Mouse (Mus musculus): ENCODE measurements around the gene Pate2.
"Not testable (repeated sequence)": the region's sequence is repeated elsewhere in the genome, so short reads cannot be mapped to it uniquely, and the experiment has no call there.

Pate2 gene

DNA sequence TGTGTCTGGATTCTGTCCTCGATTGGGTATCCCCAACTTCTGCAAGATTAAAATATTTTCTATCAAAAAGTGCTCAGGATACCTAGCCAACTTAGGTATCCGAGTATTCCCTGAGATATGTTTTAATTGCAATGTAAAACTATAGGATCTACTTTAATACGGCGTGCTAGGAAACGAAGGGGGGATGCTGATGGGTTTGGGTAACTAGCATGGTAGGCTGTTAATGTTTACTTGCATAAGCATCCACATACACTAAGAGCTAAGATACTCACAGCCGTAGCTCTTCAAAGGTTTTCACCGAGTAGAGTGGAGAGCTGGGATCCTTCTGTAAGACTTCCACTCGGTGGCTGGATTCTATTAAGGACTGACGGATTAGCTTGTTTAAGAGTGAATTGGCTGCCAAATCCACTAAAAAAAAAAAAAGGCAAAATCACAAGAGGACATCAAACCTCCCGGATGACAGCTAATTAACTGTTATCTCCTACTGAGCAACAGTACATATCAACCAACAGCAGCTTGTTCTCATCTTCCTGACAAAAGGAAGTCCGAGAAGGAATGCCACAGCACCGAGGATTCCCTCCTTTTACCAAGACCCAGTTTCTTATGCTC is 13.5 kb upstream of the Pate2 start:
- no peak for DNase-seq (ENCODE audit: low spot score in 2 of 2)

DNA sequence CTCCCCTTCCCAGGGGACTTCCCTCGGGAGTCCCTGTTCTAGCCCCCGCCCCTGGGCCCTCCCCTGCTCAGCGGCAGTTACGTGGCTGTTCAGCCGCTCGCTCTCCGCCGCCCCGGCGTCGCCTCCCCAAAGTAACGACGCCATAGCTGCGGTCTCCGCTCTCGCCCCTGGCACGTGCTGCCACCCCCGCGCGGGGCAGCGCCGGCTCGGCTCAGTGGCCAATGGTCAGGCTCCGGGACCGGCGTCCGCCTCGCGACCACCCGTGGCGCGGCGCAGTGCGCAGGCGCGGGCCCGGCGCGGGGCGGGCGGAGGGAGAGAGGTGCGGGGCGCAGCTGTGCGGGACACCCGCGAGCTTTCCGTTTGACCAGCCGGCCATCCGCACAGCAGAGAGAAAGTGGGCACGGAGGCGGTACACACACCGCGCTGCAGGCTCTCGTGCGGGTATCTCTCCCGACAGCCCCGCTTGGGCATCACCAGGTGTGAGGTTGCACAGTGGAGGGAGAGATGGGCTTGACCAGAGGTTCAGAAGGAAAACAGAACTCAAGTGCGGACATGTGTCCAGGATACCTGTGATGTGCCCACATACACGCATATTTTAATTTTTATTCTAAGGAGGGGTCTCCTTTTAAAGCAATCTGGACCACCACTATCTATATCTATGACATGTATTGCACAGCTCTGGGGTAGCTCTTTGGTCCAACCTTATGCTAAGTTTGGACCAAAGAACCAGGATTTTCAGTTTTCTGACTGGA is 11.7 kb upstream of the Pate2 start, which contains the start of the genes Ddx25 and Pus3:
Gene Ddx25, minus strand, starts transcription at position 272 of the 752 bp plus-strand sequence.
Gene Pus3, plus strand, starts transcription at position 339 of the 752 bp plus-strand sequence.
- peak in 1 of 2 experiments; percentile 60 for DNase-seq (ENCODE audit: low spot score in 2 of 2)

DNA sequence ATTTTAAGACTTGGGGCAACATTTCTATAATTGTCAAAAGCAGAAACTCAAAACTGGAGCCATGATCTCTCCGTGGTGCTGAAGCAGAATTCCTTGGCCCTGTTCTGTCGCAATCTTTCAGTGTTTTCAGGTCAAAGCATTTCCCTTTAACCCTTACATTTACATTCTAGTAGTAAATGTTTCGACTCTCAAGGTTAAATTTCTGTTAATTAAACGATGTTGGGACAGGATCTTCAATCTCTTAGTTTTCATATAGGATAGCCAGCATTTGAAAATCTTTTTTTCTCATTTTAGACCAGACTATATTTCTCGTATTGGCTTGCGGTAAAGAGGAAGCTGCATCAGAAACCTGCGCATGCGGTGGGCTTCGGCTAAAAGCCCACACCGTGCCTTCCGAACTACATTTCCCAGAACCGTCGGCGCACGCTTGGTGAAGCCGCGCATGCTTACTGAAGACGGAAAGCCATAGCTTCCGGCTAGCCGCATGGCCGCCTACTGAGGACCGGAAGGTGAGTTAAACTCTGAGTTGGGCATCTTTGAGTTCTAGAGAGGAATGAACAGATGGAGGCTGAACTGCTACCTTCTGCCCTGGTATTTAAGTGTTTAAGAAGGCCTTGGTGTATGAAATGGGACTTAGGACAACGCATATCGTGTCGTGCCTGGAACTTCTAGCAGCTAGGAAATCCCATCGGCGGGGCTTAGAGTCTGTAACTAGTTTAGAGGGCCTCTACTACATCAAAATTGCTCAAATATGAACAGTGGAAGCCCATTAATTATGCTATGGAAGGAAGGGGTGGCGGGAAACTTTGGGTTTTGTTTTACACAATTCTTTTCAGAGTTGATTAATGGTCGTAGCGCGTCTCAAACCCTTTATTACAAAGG is 10.8 kb upstream of the Pate2 start:
- DNase-seq (ENCODE audit: low spot score in 2 of 2): peak; percentile 67 to 82

DNA sequence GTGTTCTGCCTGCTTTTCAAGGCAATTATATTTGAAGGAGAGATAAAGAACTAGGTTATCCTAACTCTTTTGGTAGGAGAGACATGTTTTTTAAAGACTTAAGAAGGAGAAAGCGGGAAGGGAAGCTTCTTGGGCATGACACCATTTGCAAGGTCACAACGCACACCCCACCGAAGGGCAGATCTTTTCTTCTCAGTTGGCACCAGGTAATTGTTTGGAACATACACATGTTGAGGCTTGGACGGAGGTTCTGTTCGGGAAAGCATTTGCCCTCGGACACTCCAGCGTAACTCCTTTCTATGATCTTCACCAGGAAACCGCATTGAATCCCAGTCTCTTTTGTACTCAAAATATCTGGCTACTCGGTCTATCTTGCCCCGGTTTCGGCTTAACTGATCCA is 9.0 kb upstream of the Pate2 start:
- DNase-seq (ENCODE audit: low spot score in 2 of 2): peak in 1 of 2 experiments; percentile 48

DNA sequence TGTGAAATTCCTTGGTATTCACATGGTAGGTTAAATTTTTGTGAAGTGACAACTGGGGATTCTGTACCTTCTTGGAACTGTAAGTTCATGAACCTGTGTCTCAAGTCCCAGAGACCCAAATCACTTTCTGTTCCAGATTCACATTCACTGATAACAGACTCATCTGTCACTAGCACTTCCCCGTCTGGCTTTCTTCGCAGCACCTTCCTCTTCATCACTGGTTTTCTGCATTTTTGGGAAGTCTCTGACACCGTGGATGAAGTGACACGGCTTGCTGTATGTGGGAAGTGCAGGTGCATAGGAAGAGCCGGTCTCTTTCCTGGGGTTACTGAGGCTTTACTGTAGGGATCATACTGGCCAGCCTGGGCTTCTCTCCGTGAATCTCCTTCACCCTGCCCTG is 8.5 kb upstream of the Pate2 start:
- peak in 1 of 2 experiments; percentile 38 for DNase-seq (ENCODE audit: low spot score in 2 of 2)

DNA sequence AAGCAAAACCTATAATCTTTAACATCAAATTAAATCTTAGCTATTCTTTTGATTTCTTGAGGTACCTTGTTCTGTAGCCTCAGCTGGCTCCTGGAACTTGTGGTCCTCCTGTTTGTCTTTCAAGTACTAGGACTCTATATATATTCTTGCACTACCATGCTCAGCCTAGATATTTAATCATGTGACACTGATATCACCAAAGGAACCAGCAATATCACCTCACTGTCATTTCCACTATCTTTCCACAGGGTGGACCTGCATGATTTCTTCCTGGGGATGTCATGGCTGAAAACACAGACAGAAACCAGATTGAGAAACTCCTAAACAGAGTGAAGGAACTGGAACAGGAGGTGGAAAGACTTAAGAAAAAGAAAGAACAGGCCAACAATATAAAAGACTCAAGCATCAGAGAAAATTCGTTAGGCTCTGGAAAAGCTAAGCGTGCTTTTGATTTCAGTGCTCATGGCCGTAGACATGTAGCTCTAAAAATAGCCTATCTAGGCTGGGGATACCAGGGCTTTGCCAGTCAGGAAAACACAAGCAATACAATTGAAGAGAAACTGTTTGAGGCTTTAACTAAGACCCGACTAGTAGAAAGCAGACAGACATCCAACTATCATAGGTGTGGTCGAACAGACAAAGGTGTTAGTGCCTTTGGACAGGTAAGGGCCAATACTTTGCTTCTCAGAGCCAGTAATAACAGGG is 5.4 kb upstream of the Pate2 start:
- no peak for DNase-seq (ENCODE audit: low spot score in 2 of 2)

DNA sequence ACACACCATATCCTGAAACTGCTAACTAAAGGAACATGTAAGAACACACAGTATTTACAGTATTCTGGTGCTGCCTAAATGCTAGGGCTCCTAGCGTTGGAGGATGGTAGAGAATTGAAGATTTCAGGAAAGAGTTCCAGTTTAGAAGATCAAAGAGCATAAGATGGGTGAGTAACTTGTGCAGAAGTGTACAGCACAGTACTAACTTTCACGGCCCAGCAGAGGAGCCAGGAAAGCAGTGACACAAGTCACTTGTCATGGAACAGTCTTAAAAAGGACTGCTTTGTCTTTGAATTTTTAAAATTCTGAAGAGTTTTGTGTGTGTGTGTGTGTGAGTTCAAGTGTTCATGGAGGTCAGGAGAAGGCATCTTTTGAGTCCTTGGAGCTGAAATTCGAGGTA is 2.1 kb upstream of the Pate2 start:
- DNase-seq (ENCODE audit: low spot score in 2 of 2): no peak

DNA sequence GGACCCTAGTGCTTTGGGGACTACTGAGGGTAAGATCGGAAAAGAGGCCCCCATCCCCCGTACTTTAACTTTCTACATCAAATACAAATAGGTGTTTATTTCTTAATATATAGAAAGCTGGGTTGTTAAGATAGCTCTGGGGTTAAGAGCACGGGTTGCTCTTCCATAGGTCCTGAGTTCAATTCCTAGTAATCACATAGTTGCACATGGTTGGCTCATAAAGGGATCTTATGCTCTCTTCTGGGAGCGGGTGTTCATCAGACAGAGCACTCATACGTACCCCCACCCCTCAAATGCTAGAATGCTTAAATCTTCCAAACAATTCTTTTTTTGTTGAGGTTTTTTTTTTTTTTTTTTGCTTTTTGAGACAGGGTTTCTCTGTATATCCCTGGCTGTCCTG is 579 bp downstream of the Pate2 start:
- DNase-seq (ENCODE audit: low spot score in 2 of 2): no peak

DNA sequence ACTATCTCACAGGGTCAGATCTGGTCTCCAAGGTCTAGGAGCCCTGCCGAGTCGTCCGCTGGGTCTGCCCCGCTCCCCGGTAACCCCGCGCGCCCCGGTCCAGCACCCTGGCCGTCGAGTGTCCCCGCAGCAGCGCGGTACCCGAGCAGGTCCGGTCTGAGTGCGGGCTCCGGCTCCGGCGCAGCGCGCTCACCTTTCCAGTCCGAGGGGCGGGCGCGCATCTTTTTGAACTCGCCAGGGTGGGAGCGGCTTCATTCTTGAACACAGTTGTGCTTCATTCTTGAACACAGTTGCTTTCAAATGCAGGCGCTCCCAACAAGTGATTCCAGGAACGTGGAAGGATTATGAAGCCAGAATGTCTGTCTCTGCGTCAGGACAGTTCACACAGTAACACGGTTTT is 4.3 kb downstream of the Pate2 start:
- no peak for DNase-seq (ENCODE audit: low spot score in 2 of 2)

DNA sequence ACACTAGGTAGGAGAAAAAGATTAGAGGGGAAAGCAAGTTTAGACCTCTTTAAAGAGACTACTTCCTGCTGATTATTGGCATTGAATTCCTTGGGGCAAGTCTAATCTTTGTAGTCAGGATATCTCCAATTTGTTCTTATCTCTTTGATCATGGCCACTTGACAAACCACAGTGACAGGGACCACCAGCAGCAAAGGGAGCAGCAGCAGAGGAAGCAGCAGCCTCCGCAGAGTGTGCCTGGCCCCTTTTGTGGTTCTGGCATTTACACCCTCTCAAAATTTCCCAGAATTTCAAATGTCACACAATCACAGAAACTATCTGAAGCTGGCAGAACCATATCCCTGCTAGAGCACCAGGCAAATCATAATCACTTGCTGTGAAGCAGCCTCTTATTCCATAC is 17.6 kb downstream of the Pate2 start:
- no peak for DNase-seq (ENCODE audit: low spot score in 2 of 2)

DNA sequence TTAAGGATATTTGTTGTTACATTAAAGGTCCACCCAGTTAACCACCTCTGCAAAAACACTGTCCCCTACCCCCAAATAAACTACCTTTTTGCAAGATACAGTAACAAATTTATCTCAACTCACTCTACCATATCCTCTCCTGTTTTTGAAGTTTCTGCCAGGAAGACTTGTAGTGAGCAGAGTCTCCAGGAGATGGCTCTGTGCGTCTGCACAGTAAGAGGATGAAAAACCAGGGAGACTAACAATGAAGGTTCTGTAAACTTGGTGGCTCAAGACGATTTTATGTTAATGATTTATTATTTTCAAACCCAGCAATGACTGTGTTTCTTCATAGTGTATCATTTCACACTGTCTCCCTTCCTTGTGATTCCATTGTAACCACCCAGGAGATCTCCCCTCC is 22.8 kb downstream of the Pate2 start:
- DNase-seq (ENCODE audit: low spot score in 2 of 2): no peak

DNA sequence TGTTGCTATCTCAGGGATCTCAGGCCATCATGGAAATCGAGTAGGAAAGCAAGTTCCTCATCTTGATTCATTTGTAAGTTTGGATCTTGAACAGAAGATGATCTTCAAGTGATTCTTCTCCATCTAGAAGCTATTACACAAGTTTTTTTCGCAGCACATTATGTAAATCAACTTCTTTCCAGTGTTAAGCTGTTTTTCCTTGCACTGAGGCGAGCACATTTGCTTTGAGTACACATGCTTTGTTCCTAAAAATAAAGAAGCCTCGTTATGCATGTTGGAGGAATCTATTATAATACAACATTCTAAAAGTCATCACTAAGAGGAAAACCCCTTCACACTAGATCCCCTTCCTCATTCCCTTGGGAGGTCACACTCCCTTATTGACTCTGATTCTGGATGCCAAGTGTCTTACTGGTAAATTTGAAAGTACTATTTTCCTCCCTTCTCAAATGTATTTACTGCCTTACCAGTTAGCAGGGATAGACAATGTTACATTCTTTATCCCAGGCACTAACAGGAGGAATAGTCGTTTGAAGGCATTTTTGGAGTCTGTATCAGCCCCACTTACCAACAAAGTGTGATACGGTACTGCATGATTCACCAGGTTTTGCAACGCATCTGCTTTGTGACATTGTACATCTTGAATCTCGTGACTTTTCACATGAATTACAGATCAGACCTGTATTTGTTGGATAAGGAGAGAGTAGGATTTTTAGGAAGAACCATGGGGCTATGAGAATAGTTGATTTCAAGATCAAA is 37.7 kb downstream of the Pate2 start:
- DNase-seq (ENCODE audit: low spot score in 2 of 2): no peak

DNA sequence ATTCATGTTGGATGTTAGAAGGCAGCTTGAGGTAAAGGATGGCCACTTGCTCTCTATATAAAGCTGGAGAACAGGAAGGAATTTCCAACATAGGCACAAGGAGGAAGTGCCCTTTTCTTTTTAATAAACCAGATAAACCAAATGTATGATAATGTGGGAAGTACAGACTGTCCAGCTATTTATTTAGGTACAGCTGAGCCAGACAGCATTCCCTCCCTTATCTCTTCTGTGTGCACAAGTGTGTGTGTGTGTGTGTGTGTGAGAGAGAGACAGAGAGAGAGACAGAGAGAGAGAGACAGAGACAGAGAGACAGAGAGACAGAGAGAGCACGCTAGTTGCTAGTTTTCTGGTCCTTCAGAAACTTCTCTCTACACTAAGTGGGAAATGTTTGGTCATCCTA is 41.8 kb downstream of the Pate2 start, which contains the start of gene Pate4:
Gene Pate4, minus strand, starts transcription at position 101 of the 400 bp plus-strand sequence.
- DNase-seq (ENCODE audit: low spot score in 2 of 2): no peak

DNA sequence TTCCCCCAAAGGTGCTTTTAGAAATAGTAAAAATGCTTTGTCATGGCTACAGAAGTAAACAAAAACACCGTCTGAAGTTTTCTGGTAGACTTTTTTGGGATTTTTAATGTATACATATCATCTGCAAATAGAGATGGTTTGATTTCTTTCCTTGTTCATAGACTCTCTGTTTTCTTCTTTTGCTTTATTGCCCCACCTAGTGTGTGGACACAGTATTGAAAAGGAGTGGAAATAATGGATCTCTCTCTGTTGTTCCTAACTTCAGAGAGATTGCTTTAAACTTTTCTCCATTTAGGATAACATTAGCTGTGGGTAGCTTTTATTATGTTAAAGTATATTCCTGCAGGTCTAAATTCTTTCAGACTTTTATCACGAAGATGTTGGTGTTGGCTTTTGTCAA is 43.9 kb downstream of the Pate2 start:
- no peak for DNase-seq (ENCODE audit: low spot score in 2 of 2)

DNA sequence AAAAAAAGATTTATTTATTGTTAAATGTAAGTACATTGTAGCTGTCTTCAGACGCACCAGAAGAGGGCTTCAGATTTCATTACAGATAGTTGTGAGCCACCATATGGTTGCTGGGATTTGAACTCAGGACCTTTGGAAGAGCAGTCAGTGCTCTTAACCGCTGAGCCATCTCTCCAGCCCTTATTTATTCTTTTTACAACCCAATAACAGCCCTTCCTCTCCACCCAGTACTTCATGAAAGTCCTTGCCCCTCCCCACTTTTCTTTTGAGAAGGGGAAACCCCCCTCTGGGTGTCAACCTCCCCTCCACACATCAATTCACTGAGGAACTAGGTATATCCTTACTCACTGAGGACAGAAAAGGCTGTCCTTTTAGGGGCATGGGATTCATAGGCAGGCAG is 46.7 kb downstream of the Pate2 start:
- not testable (repeated sequence) for DNase-seq (ENCODE audit: low spot score in 2 of 2)

DNA sequence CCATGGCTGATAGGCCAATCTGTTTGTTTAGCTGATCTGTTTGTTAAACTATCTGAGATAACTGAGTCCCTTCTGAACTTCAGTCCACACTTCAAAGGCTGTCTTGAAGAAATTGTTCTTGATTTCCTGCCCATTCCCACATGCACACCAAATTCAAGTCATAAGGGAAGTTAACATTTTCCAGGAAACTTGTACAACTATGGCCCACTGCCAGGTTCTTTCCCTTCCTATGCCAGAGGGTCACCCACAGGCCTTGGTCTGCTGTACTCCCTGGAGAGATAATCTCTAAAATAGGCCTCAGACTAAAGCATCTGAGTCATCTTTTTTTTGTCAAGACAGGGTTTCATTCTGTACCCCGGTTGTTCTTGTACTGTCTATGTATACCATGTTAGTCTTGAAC is 62.9 kb downstream of the Pate2 start:
- DNase-seq (ENCODE audit: low spot score in 2 of 2): no peak

DNA sequence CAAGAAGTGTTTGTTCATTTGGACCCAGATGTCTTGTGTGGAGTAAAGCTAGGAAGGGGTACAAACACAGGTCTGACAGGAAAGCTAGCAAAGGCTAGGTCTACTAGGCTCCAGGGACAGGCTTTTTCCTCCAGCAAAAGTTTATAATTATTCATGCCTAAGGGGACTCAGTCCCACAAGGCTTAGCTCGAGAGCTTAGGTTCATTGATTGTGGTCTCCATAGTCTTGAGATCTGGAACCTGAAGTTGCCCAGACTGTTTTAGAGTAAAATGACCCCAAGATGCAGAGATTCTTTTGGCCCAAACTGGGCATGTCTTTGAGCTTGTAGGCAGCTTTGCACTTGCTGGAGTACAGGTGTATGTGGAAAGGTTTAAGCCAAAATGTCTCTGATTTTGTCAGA is 78.0 kb downstream of the Pate2 start, which contains the start of gene Pate3:
Gene Pate3, minus strand, starts transcription at position 101 of the 400 bp plus-strand sequence.
- DNase-seq (ENCODE audit: low spot score in 2 of 2): no peak

DNA sequence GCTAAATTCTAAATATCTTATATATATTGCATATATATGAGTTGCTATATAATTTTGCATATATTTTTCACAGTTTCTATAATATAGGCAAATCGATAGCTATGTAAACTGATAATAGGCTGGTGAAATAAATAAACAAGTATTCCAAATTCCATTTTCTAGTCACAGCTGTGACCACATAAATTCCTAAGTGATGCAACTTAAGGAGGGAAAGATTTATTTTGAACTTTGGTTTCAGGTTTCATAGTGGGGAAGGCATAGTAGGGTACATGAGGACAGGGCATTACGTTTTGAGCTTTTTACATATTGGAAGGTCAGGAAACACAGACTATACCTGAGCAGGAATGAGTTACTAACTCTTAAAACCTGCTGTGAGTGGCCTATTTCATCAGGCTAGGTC is 103.5 kb downstream of the Pate2 start:
- DNase-seq (ENCODE audit: low spot score in 2 of 2): no peak

DNA sequence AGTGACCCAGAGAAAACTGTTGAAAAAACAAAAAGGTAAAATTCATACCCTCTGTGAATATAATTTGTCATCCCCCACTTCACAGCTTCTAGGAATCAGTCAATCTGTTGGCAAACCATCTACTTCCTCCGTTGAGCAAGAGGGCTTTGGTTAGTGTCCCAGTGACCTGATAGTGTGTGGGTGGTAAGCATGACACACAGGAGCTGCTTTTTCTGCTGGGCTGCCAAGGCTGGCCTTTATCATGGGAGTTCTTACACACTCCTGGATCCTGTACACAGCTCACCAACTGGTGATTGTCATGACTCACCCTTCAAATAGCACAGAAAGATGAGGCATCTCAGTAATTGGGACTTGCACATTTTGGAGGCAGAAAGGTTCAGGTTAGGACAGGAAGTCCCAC is 116.9 kb downstream of the Pate2 start, which contains the start of gene Pate1:
Gene Pate1, minus strand, starts transcription at position 378 of the 400 bp plus-strand sequence.
- no peak for DNase-seq (ENCODE audit: low spot score in 2 of 2)

DNA sequence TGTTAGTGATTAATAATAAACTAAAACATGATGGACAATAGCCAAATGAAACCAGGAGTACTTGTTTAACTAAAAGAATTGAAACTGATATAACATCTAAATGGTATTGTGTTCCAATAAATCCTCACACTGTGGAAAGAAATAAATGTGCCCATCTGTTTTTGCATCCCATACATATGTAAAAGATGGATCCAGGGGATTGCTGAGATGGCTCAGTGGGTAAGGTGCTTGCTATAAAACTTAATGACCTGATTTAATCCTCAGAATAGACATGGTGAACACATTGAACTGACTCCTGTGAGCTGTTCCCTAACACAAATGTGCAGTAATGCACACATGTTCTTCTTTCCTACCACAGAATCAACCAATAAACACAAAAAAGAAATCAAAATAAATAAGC is 121.8 kb downstream of the Pate2 start:
- no peak for DNase-seq (ENCODE audit: low spot score in 2 of 2)

DNA sequence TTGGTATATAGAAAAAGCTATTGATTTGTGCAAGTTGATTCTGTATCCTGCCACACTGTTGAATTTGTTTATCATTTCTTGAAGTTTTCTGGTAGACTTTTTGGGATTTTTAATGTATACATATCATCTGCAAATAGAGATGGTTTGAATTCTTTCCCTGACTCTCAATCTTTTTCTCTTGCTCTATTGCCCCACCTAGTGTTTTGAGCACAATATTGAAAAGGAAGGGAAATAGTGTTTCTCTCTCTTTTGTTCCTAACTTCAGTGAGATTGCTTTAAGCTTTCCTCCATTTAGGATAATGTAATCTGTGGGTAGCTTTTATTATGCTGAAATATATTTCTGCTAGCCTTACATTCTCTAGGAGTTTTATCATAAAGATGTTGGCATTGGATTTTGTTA is 137.2 kb downstream of the Pate2 start:
- no peak for DNase-seq (ENCODE audit: low spot score in 2 of 2)
